Mouse (Mus musculus) forebrain, embryonic 14.5 days (tissue): ENCODE results near the gene Gm9918. TPM values are rescaled to one million over a fixed set of nuclear protein-coding genes. Genes with fewer than 3 reads are reported as not detected.

Experiments
- ATAC-seq: fragments of 200-750 bp; cut with Nextera tagmentation; 2 replicates; pipeline ENCODE4 v1.8.0; 2017; ENCODE audit warnings: mild to moderate bottlenecking, moderate library complexity
- DNase-seq: peaks from one replicate; pipeline ENCODE4 v3.0.0-alpha.2; 2015; ENCODE audit warnings: low spot score
- H3K27ac ChIP-seq: fragments of 300-500 bp; sonication (generic); 2 replicates; pipeline ENCODE4 v1.5.1; 2014; ENCODE audit warnings: low read depth, mild to moderate bottlenecking, control low read depth, low read length, moderate library complexity
- H3K27me3 ChIP-seq: fragments of 300-500 bp; sonication (generic); replicated peaks from 2 replicates; pipeline ENCODE4 v1.6.1; 2014; ENCODE audit warnings: low read length, control low read depth, mixed read lengths; ENCODE audit not compliant: control insufficient read depth, insufficient read depth
- H3K36me3 ChIP-seq: fragments of 300-500 bp; sonication (generic); 2 replicates; pipeline ENCODE4 v1.6.1; 2014; ENCODE audit warnings: low read length, control low read depth; ENCODE audit not compliant: control insufficient read depth, insufficient read depth
- H3K4me1 ChIP-seq: fragments of 300-500 bp; sonication (generic); 2 replicates; pipeline ENCODE4 v1.6.1; 2014; ENCODE audit warnings: antibody characterized with exemption, low read length, control low read depth; ENCODE audit not compliant: control insufficient read depth, insufficient read depth
- H3K4me2 ChIP-seq: fragments of 300-500 bp; sonication (generic); 2 replicates; pipeline ENCODE4 v1.6.1; 2014; ENCODE audit warnings: mild to moderate bottlenecking, control low read depth, low read length
- H3K4me3 ChIP-seq: fragments of 300-500 bp; sonication (generic); 2 replicates; pipeline ENCODE4 v1.5.1; 2014; ENCODE audit warnings: low read depth, low read length, control low read depth
- H3K9ac ChIP-seq: fragments of 300-500 bp; sonication (generic); 2 replicates; pipeline ENCODE4 v1.6.1; 2014; ENCODE audit warnings: mild to moderate bottlenecking, low read length, control low read depth, moderate library complexity
- H3K9me3 ChIP-seq: fragments of 300-500 bp; sonication (generic); replicated peaks from 2 replicates; pipeline ENCODE4 v1.6.1; 2016; ENCODE audit warnings: low read length, control low read depth, mixed read lengths; ENCODE audit not compliant: control insufficient read depth
- WGBS: fragments of 180-500 bp; shearing (Covaris S2); extraction: QIAGEN DNeasy Blood & Tissue Kit; methylation state at CpG from one replicate; pipeline ENCODE4 v1.1.7; 2014; 5-methylcytosine and 5-hydroxymethylcytosine counted together
- polyA plus RNA-seq: library from polyadenylated mRNA; unstranded; fragments of >200 nt; fragmentation: Nextera tagmentation; extraction: Ambion mirVana; gene quantifications from 2 replicates; pipeline ENCODE4 v1.2.1, GENCODE M21; 2014

The Gm9918 gene
- polyA plus RNA-seq, 1 experiment from 2014 or later: not detected

- Histone ChIP-seq H3K9me3 (no peaks in the 10 kb centered on the region), H3K36me3 (peaks cover 76% of the 10 kb centered on the region), H3K27ac (no peak overlapping the region), H3K27me3 (no peaks in the 10 kb centered on the region), H3K4me3 (no peak overlapping the region), H3K4me1 (no peaks in the 10 kb centered on the region), H3K9ac (no peak overlapping the region), H3K4me2 (no peak overlapping the region)
- no peak for DNase-seq
- ATAC-seq: no peak
- 89% methylated on average over 10 of the region's 10 CpGs for WGBS
Observed at GRCm38 (mm10) chr15:102310074-102310845, 39.9 kb downstream of the Gm9918 start.

GRCm38 (mm10) chr15:102311489-102311888, 41.1 kb downstream of the Gm9918 start:
- no peak overlapping the region for H3K27ac ChIP-seq

GRCm38 (mm10) chr15:102315292-102315691, 44.9 kb downstream of the Gm9918 start:
- H3K36me3 ChIP-seq: peaks cover 65% of the 10 kb centered on the region
- no peak for ATAC-seq
- no peak overlapping the region for H3K9ac ChIP-seq
- no peak overlapping the region for H3K4me2 ChIP-seq
- H3K27ac ChIP-seq: no peak overlapping the region
- H3K27me3 ChIP-seq: no peaks in the 10 kb centered on the region
- H3K4me3 ChIP-seq: no peak overlapping the region
- H3K4me1 ChIP-seq: no peaks in the 10 kb centered on the region
- no peaks in the 10 kb centered on the region for H3K9me3 ChIP-seq
- 92% methylated on average over 8 of the region's 8 CpGs for WGBS
- DNase-seq: no peak

More at GRCm38 (mm10) chr15:102311489-102311888, 41.1 kb downstream of the Gm9918 start:
- no peaks in the 10 kb centered on the region for H3K9me3 ChIP-seq
- no peak overlapping the region for H3K4me3 ChIP-seq
- no peaks in the 10 kb centered on the region for H3K4me1 ChIP-seq
- H3K27me3 ChIP-seq: no peaks in the 10 kb centered on the region
- no peak overlapping the region for H3K9ac ChIP-seq
- DNase-seq: no peak
- H3K36me3 ChIP-seq: peaks cover 75% of the 10 kb centered on the region
- no peak overlapping the region for H3K4me2 ChIP-seq
- ATAC-seq: no peak

- ATAC-seq: no peak
- Histone ChIP-seq H3K9me3 (no peaks in the 10 kb centered on the region), H3K4me1 (no peaks in the 10 kb centered on the region), H3K4me2 (no peak overlapping the region), H3K27me3 (no peaks in the 10 kb centered on the region), H3K9ac (no peak overlapping the region), H3K36me3 (peaks cover 67% of the 10 kb centered on the region), H3K4me3 (no peak overlapping the region), H3K27ac (no peak overlapping the region)
- peak; percentile 67 for DNase-seq
- 88% methylated on average over 6 of the region's 6 CpGs for WGBS
Observed at GRCm38 (mm10) chr15:102316263-102316662, 45.9 kb downstream of the Gm9918 start.

Other genes starting within 250 kb of the Gm9918 start
- gene Krt18, start 242.4 kb upstream of the Gm9918 start, polyA plus RNA-seq: 5.6 and 7.1 TPM in 2 replicates
- gene Eif4b, start 196.8 kb upstream of the Gm9918 start, polyA plus RNA-seq: 99.3 and 100 TPM in 2 replicates
- gene Tns2, start 170.2 kb upstream of the Gm9918 start, polyA plus RNA-seq: 5.5 and 8.2 TPM in 2 replicates
- 20.9 and 28.1 TPM in 2 replicates for gene Spryd3, start 134.3 kb upstream of the Gm9918 start, polyA plus RNA-seq
- gene Igfbp6, start 126.2 kb upstream of the Gm9918 start, polyA plus RNA-seq: 1.3 and 1.6 TPM in 2 replicates
- gene Soat2, start 120.0 kb upstream of the Gm9918 start, polyA plus RNA-seq: not detected in 2 replicates
- 52.1 and 60.4 TPM in 2 replicates for gene Zfp740, start 67.3 kb upstream of the Gm9918 start, polyA plus RNA-seq
- 23.3 and 25.6 TPM in 2 replicates for gene Csad, start 65.8 kb upstream of the Gm9918 start, polyA plus RNA-seq
- gene Itgb7, start 38.6 kb upstream of the Gm9918 start, polyA plus RNA-seq: 0.38 and 0.49 TPM in 2 replicates
- 4.0 and 5.3 TPM in 2 replicates for gene Rarg, start 13.0 kb upstream of the Gm9918 start, polyA plus RNA-seq
- 43.8 and 48.8 TPM in 2 replicates for gene Mfsd5, start 8.9 kb downstream of the Gm9918 start, polyA plus RNA-seq
- 11.5 and 13.5 TPM in 2 replicates for gene Espl1, start 25.7 kb downstream of the Gm9918 start, polyA plus RNA-seq
- 509 and 642 TPM in 2 replicates for gene Pfdn5, start 55.6 kb downstream of the Gm9918 start, polyA plus RNA-seq
- gene Myg1, start 61.1 kb downstream of the Gm9918 start, polyA plus RNA-seq: 90.9 and 108 TPM in 2 replicates
- 43.2 and 48.2 TPM in 2 replicates for gene Aaas, start 80.2 kb downstream of the Gm9918 start, polyA plus RNA-seq
- gene Sp7, start 96.6 kb downstream of the Gm9918 start, polyA plus RNA-seq: 0.33 and 0.39 TPM in 2 replicates
- 6.6 and 7.0 TPM in 2 replicates for gene Sp1, start 135.6 kb downstream of the Gm9918 start, polyA plus RNA-seq
- 0.11 and 0.25 TPM in 2 replicates for gene Amhr2, start 174.8 kb downstream of the Gm9918 start, polyA plus RNA-seq
- 103 and 116 TPM in 2 replicates for gene Prr13, start 188.5 kb downstream of the Gm9918 start, polyA plus RNA-seq
- gene Pcbp2, start 200.0 kb downstream of the Gm9918 start, polyA plus RNA-seq: 187 and 226 TPM in 2 replicates
- 13.4 TPM in 1 of 2 replicates, not detected in the other for gene Gm10337, start 233.2 kb downstream of the Gm9918 start, polyA plus RNA-seq
- gene Map3k12, start 246.5 kb downstream of the Gm9918 start, polyA plus RNA-seq: 28.6 and 36.9 TPM in 2 replicates
- gene Tarbp2, start 247.6 kb downstream of the Gm9918 start, polyA plus RNA-seq: 83.9 and 90.7 TPM in 2 replicates